Mouse (Mus musculus) MEL (cell line): Measurements from ENCODE around the gene Hspb11. TPM values are rescaled to one million over a fixed set of nuclear protein-coding genes. Genes with fewer than 3 reads are reported as not detected.

Experiments
- DNase-seq: peaks from one replicate; pipeline ENCODE4 v3.0.0; 2011; ENCODE audit warnings: low read depth, low spot score
- H3K27ac ChIP-seq: 2 replicates; pipeline ENCODE4 v1.5.1; 2012; ENCODE audit warnings: low read depth, mild to moderate bottlenecking, control low read depth, low read length, moderate library complexity; ENCODE audit not compliant: control insufficient read depth
- H3K27me3 ChIP-seq, 2 experiments: fragments of 150-350 bp in 1 of 2; sonication (generic) in 1 of 2; 2 replicates each; pipeline ENCODE4 v1.6.1; 2012; ENCODE audit warnings: low read length in 2 of 2, mild to moderate bottlenecking in 2 of 2, improper control_type of control experiment in 1 of 2, moderate library complexity in 1 of 2; ENCODE audit not compliant: insufficient read depth in 2 of 2, control insufficient read depth in 1 of 2
- H3K36me3 ChIP-seq, 2 experiments: 2 replicates each; pipeline ENCODE4 v1.6.1; 2012 to 2014; ENCODE audit warnings: low read length in 2 of 2, improper control_type of control experiment in 1 of 2, inconsistent platforms in 1 of 2, mild to moderate bottlenecking in 1 of 2; ENCODE audit not compliant: insufficient read depth in 2 of 2, control insufficient read depth in 1 of 2
- H3K4me1 ChIP-seq, 2 experiments: fragments of 150-350 bp in 1 of 2; sonication (generic) in 1 of 2; 2 replicates each; pipeline ENCODE4 v1.6.1; 2012; ENCODE audit warnings: low read length in 2 of 2, improper control_type of control experiment in 1 of 2, mild to moderate bottlenecking in 1 of 2; ENCODE audit not compliant: insufficient read depth in 2 of 2, control insufficient read depth in 1 of 2
- H3K4me3 ChIP-seq, 2 experiments: fragments of 150-350 bp in 1 of 2; sonication (generic) in 1 of 2; 2 replicates each; pipeline ENCODE4 v1.5.1; 2012; ENCODE audit warnings: low read depth in 2 of 2, low read length in 2 of 2, mild to moderate bottlenecking in 2 of 2, moderate library complexity in 2 of 2, control low read depth in 1 of 2, improper control_type of control experiment in 1 of 2; ENCODE audit not compliant: control insufficient read depth in 1 of 2, insufficient read depth in 1 of 2
- H3K79me2 ChIP-seq: 2 replicates; pipeline ENCODE4 v1.6.1; 2012; ENCODE audit warnings: mild to moderate bottlenecking, low read length, moderate library complexity; ENCODE audit not compliant: control insufficient read depth, poor library complexity, insufficient read depth
- H3K9ac ChIP-seq: 2 replicates; pipeline ENCODE4 v1.6.1; 2012; ENCODE audit warnings: low read depth, mild to moderate bottlenecking, control low read depth, low read length, moderate library complexity; ENCODE audit not compliant: control insufficient read depth, poor library complexity, severe bottlenecking
- H3K9me3 ChIP-seq: fragments of 150-350 bp; sonication (generic); replicated peaks from 2 replicates; pipeline ENCODE4 v1.6.1; 2012; ENCODE audit warnings: mild to moderate bottlenecking, low read length, improper control_type of control experiment, moderate library complexity; ENCODE audit not compliant: insufficient read depth
- BHLHE40 ChIP-seq: IDR thresholded peaks from 2 replicates; pipeline ENCODE4 v1.6.1; 2012; ENCODE audit warnings: low read depth, mild to moderate bottlenecking, inconsistent platforms, low read length, improper control_type of control experiment, borderline replicate concordance
- CHD1 ChIP-seq: IDR thresholded peaks from 2 replicates; pipeline ENCODE4 v1.6.1; 2012; ENCODE audit warnings: low read depth, mild to moderate bottlenecking, inconsistent platforms, low read length, improper control_type of control experiment
- E2F4 ChIP-seq: IDR thresholded peaks from 2 replicates; pipeline ENCODE4 v1.6.1; 2011; ENCODE audit warnings: low read depth, low read length, improper control_type of control experiment, borderline replicate concordance
- GABPA ChIP-seq: IDR thresholded peaks from 2 replicates; pipeline ENCODE4 v1.6.1; 2012; ENCODE audit warnings: low read depth, mild to moderate bottlenecking, inconsistent platforms, low read length, improper control_type of control experiment, moderate library complexity
- GATA1 ChIP-seq: IDR thresholded peaks from 2 replicates; pipeline ENCODE4 v1.6.1; 2011; ENCODE audit warnings: low read depth, low read length, improper control_type of control experiment
- HCFC1 ChIP-seq: IDR thresholded peaks from 2 replicates; pipeline ENCODE4 v1.6.1; 2012; ENCODE audit warnings: low read depth, mild to moderate bottlenecking, inconsistent platforms, low read length, improper control_type of control experiment, moderate library complexity
- MAZ ChIP-seq: IDR thresholded peaks from 2 replicates; pipeline ENCODE4 v1.6.1; 2012; ENCODE audit warnings: low read depth, mild to moderate bottlenecking, inconsistent platforms, low read length, improper control_type of control experiment
- MEF2A ChIP-seq: IDR thresholded peaks from 2 replicates; pipeline ENCODE4 v1.6.1; 2014; ENCODE audit warnings: low read depth, mild to moderate bottlenecking, inconsistent platforms, low read length, improper control_type of control experiment; ENCODE audit not compliant: poor library complexity, insufficient replicate concordance, severe bottlenecking; ENCODE audit errors: extremely low read depth
- MXI1 ChIP-seq: IDR thresholded peaks from 2 replicates; pipeline ENCODE4 v1.6.1; 2011; ENCODE audit warnings: mild to moderate bottlenecking, low read depth, low read length, improper control_type of control experiment
- MYB ChIP-seq: IDR thresholded peaks from 2 replicates; pipeline ENCODE4 v1.6.1; 2011; ENCODE audit warnings: mild to moderate bottlenecking, low read depth, low read length, improper control_type of control experiment
- MYC ChIP-seq: IDR thresholded peaks from 2 replicates; pipeline ENCODE4 v1.6.1; 2011; ENCODE audit warnings: low read depth, mild to moderate bottlenecking, low read length, improper control_type of control experiment, moderate library complexity
- NELFE ChIP-seq: IDR thresholded peaks from 2 replicates; pipeline ENCODE4 v1.6.1; 2011; ENCODE audit warnings: low read depth, low read length, improper control_type of control experiment
- NRF1 ChIP-seq: IDR thresholded peaks from 2 replicates; pipeline ENCODE4 v1.6.1; 2014; ENCODE audit warnings: low read depth, mild to moderate bottlenecking, inconsistent platforms, low read length, improper control_type of control experiment, moderate library complexity; ENCODE audit not compliant: poor library complexity, insufficient read depth, severe bottlenecking
- POLR2AphosphoS5 ChIP-seq: IDR thresholded peaks from 2 replicates; pipeline ENCODE4 v1.6.1; 2012; ENCODE audit warnings: low read depth, borderline replicate concordance, mild to moderate bottlenecking, inconsistent platforms, low read length, moderate library complexity, mixed read lengths
- SMC3 ChIP-seq: IDR thresholded peaks from 2 replicates; pipeline ENCODE4 v1.6.1; 2011; ENCODE audit warnings: low read depth, low read length, improper control_type of control experiment
- TAL1 ChIP-seq: IDR thresholded peaks from 2 replicates; pipeline ENCODE4 v1.6.1; 2012; ENCODE audit warnings: mild to moderate bottlenecking, inconsistent platforms, low read length, moderate library complexity, mixed read lengths
- UBTF ChIP-seq: IDR thresholded peaks from 2 replicates; pipeline ENCODE4 v1.6.1; 2012; ENCODE audit warnings: low read depth, mild to moderate bottlenecking, inconsistent platforms, low read length, improper control_type of control experiment, moderate library complexity, borderline replicate concordance; ENCODE audit not compliant: insufficient read depth
- ZC3H11A ChIP-seq: IDR thresholded peaks from 2 replicates; pipeline ENCODE4 v1.6.1; 2012; ENCODE audit warnings: low read depth, mild to moderate bottlenecking, inconsistent platforms, low read length, improper control_type of control experiment
- ZKSCAN1 ChIP-seq: IDR thresholded peaks from 2 replicates; pipeline ENCODE4 v1.6.1; 2012; ENCODE audit warnings: low read depth, mild to moderate bottlenecking, inconsistent platforms, low read length, improper control_type of control experiment, moderate library complexity
- ZMIZ1 ChIP-seq: IDR thresholded peaks from 2 replicates; pipeline ENCODE4 v1.6.1; 2012; ENCODE audit warnings: low read depth, mild to moderate bottlenecking, inconsistent platforms, low read length, improper control_type of control experiment, moderate library complexity
- polyA plus RNA-seq, 2 experiments: library from polyadenylated mRNA; stranded (reverse) in 1 of 2; unstranded in 1 of 2; fragments of >175 nt in 1 of 2; fragments of >200 nt in 1 of 2; gene quantifications; 2 replicates each; pipeline versions ENCODE4 v1.2.1 to v1.2.4; 2012; ENCODE audit warnings: low replicate concordance in 2 of 2, low read depth in 1 of 2; ENCODE audit not compliant: insufficient read length in 2 of 2, insufficient read depth in 1 of 2, missing spikeins in 1 of 2
- total RNA-seq: library from RNA; depleted of rRNA; stranded (reverse); fragments of 300-350 nt; gene quantifications from 2 replicates; pipeline ENCODE4 v1.2.3, GENCODE M21; 2012

Hspb11 gene
- total and polyA plus RNA-seq, 3 experiments, result 11.2 to 16.8 TPM; not detected in 1

- no peak for DNase-seq
- Histone ChIP-seq H3K27ac (no peak overlapping the region), H3K9me3 (no peaks in the 10 kb centered on the region), H3K27me3 (no peaks in the 10 kb centered on the region), H3K36me3 (peaks cover 2 to 7% of the 10 kb centered on the region in 2 experiments; a peak in 3 of 4 replicates), H3K79me2 (no peaks in the 10 kb centered on the region), H3K4me3 (no peak overlapping the region), H3K9ac (no peak overlapping the region), H3K4me1 (peaks cover 8 to 14% of the 10 kb centered on the region in 2 experiments)
- no peak for TF ChIP-seq NELFE
- TF ChIP-seq MAZ, result no peak
- no peak for TF ChIP-seq HCFC1
- no peak for TF ChIP-seq SMC3
- TF ChIP-seq UBTF, result no peak
- no peak for TF ChIP-seq POLR2AphosphoS5
Measured at GRCm38 (mm10) chr4:107207016-107207415, 46.4 kb upstream of the Hspb11 start.

DNA sequence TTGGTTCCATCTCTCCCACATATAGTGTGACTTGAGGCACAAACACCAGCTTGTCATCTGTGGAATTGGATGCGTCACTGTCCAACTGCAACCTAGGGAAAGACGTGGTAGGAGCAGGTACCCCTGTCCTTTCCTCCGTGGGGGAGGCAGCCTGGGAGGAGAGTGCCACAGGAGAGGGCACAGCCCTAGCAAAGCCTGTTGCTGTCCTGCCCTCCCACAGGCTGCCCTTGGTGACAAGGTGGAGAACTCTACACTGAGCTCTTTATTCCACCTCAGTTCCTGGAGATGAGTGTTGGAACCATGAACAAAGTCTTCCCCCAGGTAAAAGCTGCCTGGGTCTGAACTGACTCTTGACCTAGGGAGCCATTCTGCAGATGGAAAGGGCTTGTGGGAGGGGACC lies 44.5 kb upstream of the Hspb11 start, which contains the start of gene Ldlrad1:
TSS of gene Ldlrad1 (plus strand) at position 301 of the 400 bp plus-strand sequence.
- Histone ChIP-seq H3K27ac (no peak within 1 kb of the TSS), H3K27me3 (no peaks in the 10 kb centered on the region), H3K4me3 (no peak within 1 kb of the TSS), H3K4me1 (peaks cover 8 to 23% of the 10 kb centered on the region in 2 experiments), H3K9ac (no peak within 1 kb of the TSS), H3K36me3 (peaks cover 0 to 7% of the 10 kb centered on the region in 2 experiments; a peak in 2 of 4 replicates), H3K79me2 (no peaks in the 10 kb centered on the region), H3K9me3 (no peaks in the 10 kb centered on the region)
- DNase-seq, result no peak
- TF ChIP-seq BHLHE40, result no peak
- no peak for TF ChIP-seq GATA1
- TF ChIP-seq E2F4, result no peak
- no peak for TF ChIP-seq MEF2A
- no peak for TF ChIP-seq ZC3H11A
- TF ChIP-seq GABPA, result no peak
- TF ChIP-seq TAL1, result no peak
- TF ChIP-seq CHD1, result no peak
- TF ChIP-seq MYB, result no peak
- no peak for TF ChIP-seq NRF1
- no peak for TF ChIP-seq ZMIZ1
- TF ChIP-seq MXI1, result no peak
- no peak for TF ChIP-seq ZKSCAN1
- TF ChIP-seq MYC, result no peak
- no peak for TF ChIP-seq POLR2AphosphoS5
